Mouse (Mus musculus) limb, embryonic 12.5 days (tissue): ENCODE results near the gene Spcs2. TPM values are rescaled to one million over a fixed set of nuclear protein-coding genes. Genes with fewer than 3 reads are reported as not detected.

Source experiments
- ATAC-seq: fragments of 200-750 bp; cut with Nextera tagmentation; 2 replicates; pipeline ENCODE4 v1.8.0; 2017; ENCODE audit warnings: low read depth, moderate TSS enrichment; ENCODE audit not compliant: insufficient number of reproducible peaks, insufficient read depth, low FRiP score, low TSS enrichment
- H3K27ac ChIP-seq: fragments of 300-500 bp; sonication (generic); 2 replicates; pipeline ENCODE4 v1.5.1; 2016; ENCODE audit warnings: mild to moderate bottlenecking, moderate library complexity
- H3K27me3 ChIP-seq: fragments of 300-500 bp; sonication (generic); 2 replicates; pipeline ENCODE4 v1.6.1; 2016; ENCODE audit warnings: mild to moderate bottlenecking, moderate library complexity
- H3K36me3 ChIP-seq: fragments of 300-500 bp; sonication (generic); 2 replicates; pipeline ENCODE4 v1.6.1; 2016; ENCODE audit warnings: mild to moderate bottlenecking, moderate library complexity
- H3K4me1 ChIP-seq: fragments of 300-500 bp; sonication (generic); replicated peaks from 2 replicates; pipeline ENCODE4 v1.6.1; 2016
- H3K4me2 ChIP-seq: fragments of 300-500 bp; sonication (generic); 2 replicates; pipeline ENCODE4 v1.6.1; 2016; ENCODE audit warnings: mild to moderate bottlenecking, moderate library complexity
- H3K4me3 ChIP-seq: fragments of 300-500 bp; sonication (generic); replicated peaks from 2 replicates; pipeline ENCODE4 v1.5.1; 2016; ENCODE audit warnings: mild to moderate bottlenecking
- H3K9ac ChIP-seq: fragments of 300-500 bp; sonication (generic); replicated peaks from 2 replicates; pipeline ENCODE4 v1.6.1; 2016; ENCODE audit warnings: mild to moderate bottlenecking, moderate library complexity
- H3K9me3 ChIP-seq: fragments of 300-500 bp; sonication (generic); 2 replicates; pipeline ENCODE4 v1.6.1; 2016; ENCODE audit warnings: mild to moderate bottlenecking, moderate library complexity
- whole genome bisulfite sequencing: fragments of 180-500 bp; shearing (Covaris S2); methylation state at CpG from one replicate; pipeline ENCODE4 v1.1.7; 2016; 5-methylcytosine and 5-hydroxymethylcytosine counted together
- polyA plus RNA-seq: library from polyadenylated mRNA; unstranded; fragments of >200 nt; fragmentation: Nextera tagmentation; extraction: Ambion mirVana; gene quantifications from 2 replicates; pipeline ENCODE4 v1.2.1, GENCODE M21; 2016

The Spcs2 gene
- 355 and 365 TPM in 2 replicates for polyA plus RNA-seq

DNA sequence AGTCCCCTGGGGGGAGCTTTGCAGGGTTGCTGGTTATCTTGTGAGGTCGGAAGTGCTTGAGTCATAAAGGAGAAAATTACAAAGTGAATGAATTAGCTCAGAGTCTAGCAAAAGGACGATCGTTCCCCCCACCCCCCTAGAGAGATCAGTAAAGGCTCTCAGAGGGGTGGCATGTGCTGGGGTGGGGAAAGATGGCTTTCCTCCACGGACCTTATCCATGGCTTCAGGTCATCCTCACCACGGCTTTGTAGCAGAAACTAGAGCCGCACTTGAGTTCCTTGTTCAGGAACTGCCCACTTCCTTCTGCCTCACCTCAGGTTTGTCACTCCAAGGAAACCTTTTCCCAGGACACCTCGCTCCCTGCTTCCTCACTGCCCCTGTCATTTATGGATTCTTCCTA is at the start of gene Spcs2:
Gene Spcs2 (minus strand): TSS at position 101 of the 400 bp plus-strand sequence.
- H3K27ac ChIP-seq = no peak within 1 kb of the TSS
- peaks cover 10% of the 10 kb centered on the region; the same call in 1 of the 2 replicates for H3K4me1 ChIP-seq
- H3K4me3 ChIP-seq = no peak within 1 kb of the TSS
- WGBS = 46% methylated on average over 7 of the region's 7 CpGs
- no peak within 1 kb of the TSS for H3K4me2 ChIP-seq
- H3K9ac ChIP-seq = no peak within 1 kb of the TSS
- ATAC-seq = no peak
- no peaks in the 10 kb centered on the region for H3K36me3 ChIP-seq
- H3K9me3 ChIP-seq = no peaks in the 10 kb centered on the region
- no peaks in the 10 kb centered on the region for H3K27me3 ChIP-seq

- Histone ChIP-seq H3K4me3 (no peak overlapping the region), H3K4me2 (no peak overlapping the region), H3K9me3 (no peaks in the 10 kb centered on the region), H3K36me3 (no peaks in the 10 kb centered on the region), H3K27ac (no peak overlapping the region), H3K9ac (no peak overlapping the region), H3K4me1 (0 out of 2 replicates have a peak, but pooled peaks cover 4% of the 10 kb centered on the region), H3K27me3 (peaks cover 17% of the 10 kb centered on the region)
- 84% methylated on average over 5 of the region's 5 CpGs for WGBS
- ATAC-seq = no peak
Measured at GRCm38 (mm10) chr7:99911038-99911437, 47.8 kb upstream of the Spcs2 start.

- 75% methylated on average over 3 of the region's 3 CpGs for WGBS
Measured at GRCm38 (mm10) chr7:99907463-99907862, 44.2 kb upstream of the Spcs2 start.

DNA sequence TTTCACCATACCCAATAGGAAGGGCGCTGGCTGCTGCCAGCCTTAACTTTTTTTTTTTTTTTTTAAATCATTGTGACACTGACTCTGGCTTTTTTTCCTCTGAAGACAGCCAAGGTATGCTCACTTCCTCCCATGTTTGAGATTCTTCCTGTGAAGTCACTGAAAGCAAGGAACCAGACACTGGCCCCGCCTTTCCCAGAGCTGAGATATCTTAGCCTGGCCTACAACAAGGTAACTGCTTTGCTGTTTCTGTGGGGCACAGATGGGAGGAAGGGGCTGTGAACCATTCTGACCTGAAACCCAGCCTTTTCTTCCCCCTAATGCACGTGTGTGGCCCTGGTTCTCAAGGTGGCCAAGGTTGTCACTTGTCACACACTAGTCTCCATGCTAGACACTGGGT is 43.1 kb upstream of the Spcs2 start:
- no peaks in the 10 kb centered on the region for H3K9me3 ChIP-seq
- 91% methylated on average over 3 of the region's 3 CpGs for WGBS
- no peak for ATAC-seq
- H3K9ac ChIP-seq = no peak overlapping the region
- no peaks in the 10 kb centered on the region for H3K36me3 ChIP-seq
- no peak overlapping the region for H3K27ac ChIP-seq
- no peak overlapping the region for H3K4me2 ChIP-seq
- H3K4me3 ChIP-seq = no peak overlapping the region
- 0 out of 2 replicates have a peak, but pooled peaks cover 13% of the 10 kb centered on the region for H3K4me1 ChIP-seq
- H3K27me3 ChIP-seq = no peaks in the 10 kb centered on the region

More at GRCm38 (mm10) chr7:99907463-99907862, 44.2 kb upstream of the Spcs2 start:
- ATAC-seq = no peak
- H3K4me2 ChIP-seq = no peak overlapping the region
- H3K9me3 ChIP-seq = no peaks in the 10 kb centered on the region
- H3K4me1 ChIP-seq = 0 out of 2 replicates have a peak, but pooled peaks cover 11% of the 10 kb centered on the region
- H3K27me3 ChIP-seq = peaks cover 1% of the 10 kb centered on the region; the same call in 1 of the 2 replicates
- H3K4me3 ChIP-seq = no peak overlapping the region
- H3K27ac ChIP-seq = no peak overlapping the region
- H3K9ac ChIP-seq = no peak overlapping the region
- no peaks in the 10 kb centered on the region for H3K36me3 ChIP-seq

DNA sequence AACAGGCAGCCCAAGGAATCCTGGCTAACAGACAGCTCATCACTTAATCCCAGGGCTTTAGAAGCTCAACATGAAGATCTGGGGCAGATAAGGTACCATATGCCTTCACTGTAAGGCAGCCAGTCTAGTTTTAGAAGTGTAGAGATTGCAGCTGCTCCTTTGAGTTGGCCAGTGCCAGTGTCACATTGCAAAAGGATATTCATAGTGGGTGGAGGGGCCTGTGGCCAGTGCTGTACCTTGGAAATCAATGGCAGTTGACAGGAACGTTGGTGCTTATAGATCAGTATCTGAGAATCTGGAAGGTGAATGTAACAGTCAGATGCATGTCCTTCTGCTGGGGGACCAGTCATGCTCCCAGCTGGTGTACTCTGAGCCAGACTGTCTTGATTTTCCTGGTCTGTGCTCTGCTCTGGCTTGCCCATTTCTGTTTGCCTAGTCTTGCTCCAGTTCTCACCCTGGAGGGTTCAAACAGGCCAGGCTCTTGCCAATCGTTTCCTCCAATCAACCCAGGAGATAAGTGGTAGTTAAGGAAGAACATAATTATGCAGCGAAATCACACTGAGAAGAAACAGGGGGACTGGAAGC is 41.3 kb upstream of the Spcs2 start:
- Histone ChIP-seq H3K4me3 (no peak overlapping the region), H3K9me3 (no peaks in the 10 kb centered on the region), H3K4me1 (0 out of 2 replicates have a peak, but pooled peaks cover 13% of the 10 kb centered on the region), H3K27me3 (no peaks in the 10 kb centered on the region), H3K27ac (no peak overlapping the region), H3K36me3 (no peaks in the 10 kb centered on the region), H3K9ac (no peak overlapping the region), H3K4me2 (no peak overlapping the region)
- no peak for ATAC-seq
- WGBS = 46% methylated on average over 3 of the region's 3 CpGs

DNA sequence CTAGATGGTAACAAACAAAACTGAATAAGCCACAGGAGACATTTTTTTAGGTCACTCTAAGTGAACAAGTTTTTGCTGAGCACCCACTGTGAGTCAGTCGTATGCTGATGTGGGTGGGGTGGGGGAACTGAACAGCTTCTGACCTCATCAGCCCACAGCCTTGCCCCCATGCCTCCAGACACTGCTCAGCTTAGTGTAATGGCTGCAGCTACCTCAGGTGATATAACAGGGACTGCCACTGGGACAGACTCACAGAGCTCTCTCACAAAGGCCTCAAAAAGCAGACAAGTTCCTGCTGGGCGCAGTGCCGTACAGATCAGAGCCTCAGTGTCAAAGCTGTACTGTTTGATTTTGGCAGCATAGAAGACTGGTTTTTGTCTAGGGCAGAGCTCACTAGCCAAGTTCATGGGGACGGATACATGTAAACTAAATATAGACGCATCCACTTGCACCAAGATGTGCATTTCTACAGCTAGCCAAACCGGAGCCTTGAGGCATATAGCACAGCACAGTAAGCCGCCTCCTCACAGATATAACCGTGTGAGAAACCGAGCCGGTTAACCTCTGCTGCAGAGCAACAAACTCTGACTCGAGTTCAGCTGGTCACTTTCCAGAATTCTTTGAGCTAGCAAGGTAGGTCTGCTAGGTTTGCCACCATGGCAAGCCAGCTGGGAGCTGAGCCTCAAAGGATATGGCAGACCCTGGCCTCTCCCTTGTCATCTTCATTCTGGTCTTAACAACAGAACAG is 39.8 kb upstream of the Spcs2 start:
- 79% methylated on average over 11 of the region's 11 CpGs for WGBS
- Histone ChIP-seq H3K9ac (no peak overlapping the region), H3K27me3 (no peaks in the 10 kb centered on the region), H3K4me3 (no peak overlapping the region), H3K4me1 (0 out of 2 replicates have a peak, but pooled peaks cover 13% of the 10 kb centered on the region), H3K36me3 (no peaks in the 10 kb centered on the region), H3K9me3 (no peaks in the 10 kb centered on the region), H3K4me2 (no peak overlapping the region), H3K27ac (no peak overlapping the region)
- ATAC-seq = no peak

DNA sequence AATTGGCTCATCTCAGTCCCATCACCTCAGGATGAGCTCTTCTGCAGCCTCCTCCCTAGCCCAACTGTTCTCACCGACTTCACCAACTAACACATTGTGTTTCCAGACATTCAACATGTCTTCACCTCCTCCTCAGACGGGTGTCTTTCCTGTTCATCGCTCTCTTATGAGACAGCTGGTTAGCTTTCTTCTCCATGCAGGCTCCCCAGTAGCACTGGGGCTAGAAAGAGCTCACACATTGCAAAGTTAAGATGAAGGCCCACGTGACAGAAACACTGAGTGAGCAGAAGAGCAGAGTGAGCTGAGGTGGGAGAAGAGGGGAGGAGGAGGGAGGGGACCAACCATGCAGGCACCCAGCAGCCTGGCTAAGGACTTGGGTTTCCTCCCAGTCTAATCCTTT is 38.9 kb upstream of the Spcs2 start:
- Histone ChIP-seq H3K27me3 (no peaks in the 10 kb centered on the region), H3K4me2 (no peak overlapping the region), H3K9me3 (no peaks in the 10 kb centered on the region), H3K36me3 (no peaks in the 10 kb centered on the region), H3K27ac (no peak overlapping the region), H3K4me1 (0 out of 2 replicates have a peak, but pooled peaks cover 13% of the 10 kb centered on the region), H3K9ac (no peak overlapping the region), H3K4me3 (no peak overlapping the region)
- ATAC-seq = no peak
- WGBS = 66% methylated on average over 4 of the region's 4 CpGs

DNA sequence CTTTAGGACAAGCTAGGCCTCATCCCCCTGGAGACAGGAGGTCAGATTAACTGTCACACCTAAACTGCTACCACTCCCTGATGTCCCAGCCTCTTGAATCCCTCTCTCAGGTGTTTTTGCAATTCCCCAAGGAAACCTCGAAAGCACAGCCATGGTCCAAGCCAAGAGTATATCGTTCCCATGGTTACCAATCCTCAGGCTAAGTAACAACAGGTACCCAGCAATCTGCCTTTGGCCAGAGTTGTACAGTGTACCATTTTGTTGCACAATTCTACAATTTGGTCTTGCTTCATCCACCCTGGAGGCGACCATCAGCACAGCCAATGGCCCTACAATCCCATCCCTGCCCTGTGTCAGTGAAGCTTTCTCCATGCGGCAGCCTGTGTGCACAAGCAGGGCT is 33.6 kb upstream of the Spcs2 start:
- H3K9ac ChIP-seq = no peak overlapping the region
- H3K9me3 ChIP-seq = no peaks in the 10 kb centered on the region
- 75% methylated on average over 4 of the region's 4 CpGs for whole genome bisulfite sequencing
- no peak overlapping the region for H3K4me2 ChIP-seq
- H3K4me3 ChIP-seq = no peak overlapping the region
- H3K27ac ChIP-seq = no peak overlapping the region
- ATAC-seq = no peak
- H3K27me3 ChIP-seq = no peaks in the 10 kb centered on the region
- no peaks in the 10 kb centered on the region; the same call in 1 of the 2 replicates for H3K4me1 ChIP-seq
- H3K36me3 ChIP-seq = no peaks in the 10 kb centered on the region

- no peak for ATAC-seq
- no peak overlapping the region for H3K4me3 ChIP-seq
- H3K9ac ChIP-seq = no peak overlapping the region
- no peak overlapping the region for H3K27ac ChIP-seq
- no peaks in the 10 kb centered on the region for H3K36me3 ChIP-seq
- WGBS = 84% methylated on average over 6 of the region's 6 CpGs
- H3K4me2 ChIP-seq = no peak overlapping the region
- H3K4me1 ChIP-seq = no peaks in the 10 kb centered on the region; the same call in 1 of the 2 replicates
- no peaks in the 10 kb centered on the region for H3K9me3 ChIP-seq
- no peaks in the 10 kb centered on the region for H3K27me3 ChIP-seq
Measured at GRCm38 (mm10) chr7:99894478-99894877, 31.2 kb upstream of the Spcs2 start.

DNA sequence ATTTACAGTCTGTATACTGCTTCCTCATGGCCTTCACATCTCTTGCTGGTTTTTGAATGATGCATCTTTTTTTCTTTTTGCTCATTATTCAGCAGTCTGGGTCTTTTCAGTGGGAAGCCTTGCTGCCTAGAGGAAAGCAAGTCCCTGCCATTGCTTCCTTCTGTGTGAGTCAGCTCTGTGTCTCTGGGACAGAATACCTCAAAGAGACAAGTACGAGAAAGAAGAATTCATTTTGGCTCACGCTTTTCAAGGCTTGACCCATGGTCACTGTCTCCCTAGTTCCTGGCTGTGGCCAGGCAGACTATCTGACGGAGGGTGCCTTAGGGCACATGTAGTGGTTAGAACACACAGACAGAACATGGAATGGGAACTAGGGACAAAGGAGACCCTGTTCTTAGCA is 30.7 kb upstream of the Spcs2 start:
- no peak for ATAC-seq
- no peak overlapping the region for H3K4me3 ChIP-seq
- no peaks in the 10 kb centered on the region for H3K36me3 ChIP-seq
- no peaks in the 10 kb centered on the region for H3K9me3 ChIP-seq
- H3K27ac ChIP-seq = no peak overlapping the region
- WGBS = 85% methylated on average over 3 of the region's 3 CpGs
- H3K4me1 ChIP-seq = no peaks in the 10 kb centered on the region; the same call in 1 of the 2 replicates
- no peak overlapping the region for H3K4me2 ChIP-seq
- no peak overlapping the region for H3K9ac ChIP-seq
- H3K27me3 ChIP-seq = no peaks in the 10 kb centered on the region

DNA sequence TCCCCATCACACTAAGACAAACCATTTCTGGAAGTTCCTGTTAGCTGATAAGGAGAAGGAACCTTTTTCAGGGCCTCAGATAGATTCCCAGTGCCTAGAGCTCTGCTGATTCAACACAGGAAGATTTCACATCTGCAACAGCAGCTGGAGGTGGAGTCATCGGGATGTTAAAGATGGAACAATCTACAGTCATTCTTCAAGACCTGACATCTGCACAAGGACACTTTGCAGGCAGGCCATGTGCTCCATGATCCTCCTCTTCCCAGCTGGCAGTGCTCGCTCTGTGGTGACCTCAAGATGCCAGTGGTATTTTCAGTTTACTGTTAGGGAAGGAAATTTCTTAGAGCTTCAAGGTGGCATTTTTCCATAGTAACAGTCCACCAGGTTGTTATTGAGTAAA is 29.1 kb upstream of the Spcs2 start:
- no peak overlapping the region for H3K4me3 ChIP-seq
- H3K9ac ChIP-seq = no peak overlapping the region
- H3K9me3 ChIP-seq = no peaks in the 10 kb centered on the region
- H3K4me2 ChIP-seq = no peak overlapping the region
- H3K27me3 ChIP-seq = no peaks in the 10 kb centered on the region
- no peaks in the 10 kb centered on the region; the same call in 1 of the 2 replicates for H3K4me1 ChIP-seq
- WGBS = 78% methylated on average over 2 of the region's 2 CpGs
- H3K27ac ChIP-seq = no peak overlapping the region
- ATAC-seq = no peak
- no peaks in the 10 kb centered on the region for H3K36me3 ChIP-seq
